Mouse (Mus musculus) midbrain, embryonic 13.5 days (tissue): ENCODE data around the gene Pcgf2. TPM values are rescaled to one million over a fixed set of nuclear protein-coding genes. Genes with fewer than 3 reads are reported as not detected.

Source experiments
- ATAC-seq: fragments of 200-750 bp; cut with Nextera tagmentation; 2 replicates; pipeline ENCODE4 v1.8.0; 2017; ENCODE audit warnings: mild to moderate bottlenecking, moderate TSS enrichment, moderate library complexity
- H3K27ac ChIP-seq: fragments of 300-500 bp; sonication (generic); 2 replicates; pipeline ENCODE4 v1.5.1; 2015; ENCODE audit warnings: inconsistent platforms, mild to moderate bottlenecking, moderate library complexity
- H3K27me3 ChIP-seq: fragments of 300-500 bp; sonication (generic); 2 replicates; pipeline ENCODE4 v1.6.1; 2015; ENCODE audit warnings: mild to moderate bottlenecking, inconsistent platforms
- H3K36me3 ChIP-seq: fragments of 300-500 bp; sonication (generic); 2 replicates; pipeline ENCODE4 v1.6.1; 2015; ENCODE audit warnings: mild to moderate bottlenecking, inconsistent platforms
- H3K4me1 ChIP-seq: fragments of 300-500 bp; sonication (generic); replicated peaks from 2 replicates; pipeline ENCODE4 v1.6.1; 2015; ENCODE audit warnings: inconsistent platforms
- H3K4me2 ChIP-seq: fragments of 300-500 bp; sonication (generic); replicated peaks from 2 replicates; pipeline ENCODE4 v1.6.1; 2015; ENCODE audit warnings: moderate library complexity, mild to moderate bottlenecking, inconsistent platforms
- H3K4me3 ChIP-seq: fragments of 300-500 bp; sonication (generic); replicated peaks from 2 replicates; pipeline ENCODE4 v1.5.1; 2015; ENCODE audit warnings: mild to moderate bottlenecking, inconsistent platforms
- H3K9ac ChIP-seq: fragments of 300-500 bp; sonication (generic); replicated peaks from 2 replicates; pipeline ENCODE4 v1.6.1; 2015; ENCODE audit warnings: mild to moderate bottlenecking, inconsistent platforms
- H3K9me3 ChIP-seq: fragments of 300-500 bp; sonication (generic); 2 replicates; pipeline ENCODE4 v1.6.1; 2016; ENCODE audit warnings: mild to moderate bottlenecking, inconsistent platforms
- WGBS: fragments of 180-500 bp; shearing (Covaris S2); methylation state at CpG from one replicate; pipeline ENCODE4 v1.1.7; 2015; 5-methylcytosine and 5-hydroxymethylcytosine counted together
- polyA plus RNA-seq: library from polyadenylated mRNA; unstranded; fragments of >200 nt; fragmentation: Nextera tagmentation; extraction: Ambion mirVana; gene quantifications from 2 replicates; pipeline ENCODE4 v1.2.1, GENCODE M21; 2015

Gene Pcgf2
- polyA plus RNA-seq, 1 experiment from 2014 or later: 25.3 TPM

GRCm38 (mm10) chr11:97686322-97686908, 13.9 kb downstream of the Pcgf2 start:
- no peak overlapping the region for H3K27ac ChIP-seq
- H3K4me2 ChIP-seq: peak overlapping the region; percentile 67
- peak overlapping the region; percentile 35 for H3K4me3 ChIP-seq
- WGBS: 73% methylated on average over 11 of the region's 11 CpGs
- H3K36me3 ChIP-seq: peaks cover 41% of the 10 kb centered on the region
- H3K4me1 ChIP-seq: peaks cover 19% of the 10 kb centered on the region
- H3K9me3 ChIP-seq: no peaks in the 10 kb centered on the region
- 0 out of 2 replicates have a peak, but pooled peaks cover 3% of the 10 kb centered on the region for H3K27me3 ChIP-seq
- peak overlapping the region; percentile 46 for H3K9ac ChIP-seq
- ATAC-seq: no peak

GRCm38 (mm10) chr11:97685613-97686321, 14.5 kb downstream of the Pcgf2 start, which contains the start of gene Cisd3:
TSS of gene Cisd3 (plus strand) at chr11:97685826.
- H3K27ac ChIP-seq: 0 out of 2 replicates have a peak within 1 kb of the TSS, but pooled peaks have one; percentile 14
- peaks cover 40% of the 10 kb centered on the region for H3K36me3 ChIP-seq
- peak within 1 kb of the TSS; percentile 35 for H3K4me3 ChIP-seq
- 1% methylated on average over 40 of the region's 43 CpGs for WGBS
- H3K9ac ChIP-seq: peak within 1 kb of the TSS; percentile 46
- peak within 1 kb of the TSS; percentile 67 for H3K4me2 ChIP-seq
- ATAC-seq: peak; percentile 63
- peaks cover 19% of the 10 kb centered on the region for H3K4me1 ChIP-seq
- H3K9me3 ChIP-seq: no peaks in the 10 kb centered on the region
- 0 out of 2 replicates have a peak, but pooled peaks cover 3% of the 10 kb centered on the region for H3K27me3 ChIP-seq

GRCm38 (mm10) chr11:97684766-97685165, 15.5 kb downstream of the Pcgf2 start:
- no peak for ATAC-seq
- Histone ChIP-seq H3K9ac (peak overlapping the region; percentile 30; the same call in 1 of the 2 replicates), H3K27ac (0 out of 2 replicates have a peak overlapping the region, but pooled peaks have one; percentile 14), H3K27me3 (0 out of 2 replicates have a peak, but pooled peaks cover 3% of the 10 kb centered on the region), H3K4me2 (peak overlapping the region; percentile 67; the same call in 1 of the 2 replicates), H3K36me3 (peaks cover 41% of the 10 kb centered on the region), H3K4me1 (peaks cover 26% of the 10 kb centered on the region), H3K4me3 (no peak overlapping the region), H3K9me3 (no peaks in the 10 kb centered on the region)
- WGBS: 33% methylated on average over 7 of the region's 7 CpGs

DNA sequence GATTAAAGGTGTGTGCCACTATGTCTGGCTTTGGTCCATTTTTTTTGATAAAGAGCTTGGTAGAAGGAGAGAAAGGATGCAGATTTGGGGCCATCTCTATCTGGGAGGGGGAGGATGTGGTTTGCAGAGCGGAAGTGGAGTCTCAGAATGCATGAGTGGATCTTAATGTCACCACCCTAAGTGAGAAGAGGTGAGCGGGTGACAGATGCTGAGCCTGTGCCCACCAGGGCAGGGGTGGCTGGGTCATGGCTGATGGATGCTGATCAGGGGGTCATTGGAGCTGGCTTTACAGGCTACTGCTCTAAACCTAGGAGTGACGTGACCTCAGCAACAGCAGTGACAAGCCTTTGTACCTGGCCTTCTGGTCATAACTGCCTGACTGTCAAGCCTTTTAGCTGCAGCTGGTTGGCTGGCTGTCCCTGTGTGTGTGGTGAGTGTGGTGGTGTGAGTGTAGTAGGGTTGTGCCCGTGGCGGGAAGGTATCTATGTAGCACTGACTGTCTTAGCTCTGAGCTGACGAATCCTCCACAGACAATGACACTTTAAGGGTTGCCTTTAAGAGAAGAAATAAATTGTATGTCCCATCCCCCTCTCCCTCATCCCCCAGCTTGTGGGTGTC, 16.1 kb downstream of the Pcgf2 start:
- Histone ChIP-seq H3K9ac (no peak overlapping the region), H3K9me3 (no peaks in the 10 kb centered on the region), H3K4me2 (no peak overlapping the region), H3K27ac (no peak overlapping the region), H3K36me3 (peaks cover 43% of the 10 kb centered on the region), H3K27me3 (0 out of 2 replicates have a peak, but pooled peaks cover 3% of the 10 kb centered on the region), H3K4me3 (no peak overlapping the region), H3K4me1 (peaks cover 26% of the 10 kb centered on the region)
- no peak for ATAC-seq
- WGBS: 82% methylated on average over 6 of the region's 6 CpGs

DNA sequence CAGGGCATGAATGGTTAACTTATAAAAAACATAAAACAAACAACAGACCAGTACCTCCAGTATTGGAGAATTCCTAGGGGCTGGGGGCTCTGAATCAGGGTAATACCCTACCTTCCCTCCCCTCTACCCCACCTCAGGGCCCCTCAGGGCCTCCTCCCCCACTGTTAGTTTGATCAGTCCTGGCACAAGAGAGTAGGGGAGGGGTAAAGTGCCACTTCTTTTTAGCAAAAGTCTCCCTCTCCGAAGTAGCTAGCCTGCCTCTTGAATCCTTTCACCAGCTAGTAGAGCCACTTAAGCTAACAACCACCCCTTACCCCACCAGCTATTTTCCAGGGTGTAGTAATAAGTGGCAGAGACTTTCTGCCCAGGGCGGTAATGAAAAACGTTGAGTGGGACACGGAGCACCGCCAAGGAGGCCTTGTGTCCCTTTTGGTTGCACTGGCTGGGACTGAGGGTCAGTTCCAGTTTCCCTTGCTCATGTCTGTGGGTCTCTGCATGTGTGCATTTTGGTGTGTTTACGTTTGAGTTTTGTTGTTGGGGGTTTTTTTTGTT, 17.7 kb downstream of the Pcgf2 start:
- ATAC-seq: no peak
- no peak overlapping the region for H3K27ac ChIP-seq
- peaks cover 51% of the 10 kb centered on the region for H3K36me3 ChIP-seq
- H3K9ac ChIP-seq: no peak overlapping the region
- no peak overlapping the region for H3K4me3 ChIP-seq
- 0 out of 2 replicates have a peak, but pooled peaks cover 3% of the 10 kb centered on the region for H3K27me3 ChIP-seq
- H3K4me2 ChIP-seq: no peak overlapping the region
- 79% methylated on average over 6 of the region's 6 CpGs for WGBS
- H3K4me1 ChIP-seq: peaks cover 35% of the 10 kb centered on the region
- no peaks in the 10 kb centered on the region for H3K9me3 ChIP-seq

GRCm38 (mm10) chr11:97680430-97680829, 19.9 kb downstream of the Pcgf2 start:
- Histone ChIP-seq H3K36me3 (peaks cover 71% of the 10 kb centered on the region), H3K9me3 (no peaks in the 10 kb centered on the region), H3K4me2 (no peak overlapping the region), H3K27ac (no peak overlapping the region; the same call in 1 of the 2 replicates), H3K27me3 (0 out of 2 replicates have a peak, but pooled peaks cover 4% of the 10 kb centered on the region), H3K4me1 (peaks cover 45% of the 10 kb centered on the region), H3K4me3 (no peak overlapping the region), H3K9ac (no peak overlapping the region)
- ATAC-seq: no peak
- 77% methylated on average over 12 of the region's 12 CpGs for WGBS

- ATAC-seq: no peak
- Histone ChIP-seq H3K27me3 (0 out of 2 replicates have a peak, but pooled peaks cover 4% of the 10 kb centered on the region), H3K36me3 (peaks cover 93% of the 10 kb centered on the region), H3K4me1 (peaks cover 36% of the 10 kb centered on the region), H3K4me3 (no peak overlapping the region), H3K9ac (peak overlapping the region; percentile 28; the same call in 1 of the 2 replicates), H3K4me2 (no peak overlapping the region), H3K27ac (no peak overlapping the region), H3K9me3 (no peaks in the 10 kb centered on the region)
- whole genome bisulfite sequencing: 62% methylated on average over 15 of the region's 15 CpGs
These were observed 22.0 kb downstream of the Pcgf2 start for GRCm38 (mm10) chr11:97678301-97678700.

- no peak for ATAC-seq
- Histone ChIP-seq H3K9me3 (no peaks in the 10 kb centered on the region), H3K4me1 (peaks cover 36% of the 10 kb centered on the region), H3K27ac (peak overlapping the region; percentile 47; the same call in 1 of the 2 replicates), H3K4me2 (no peak overlapping the region), H3K27me3 (0 out of 2 replicates have a peak, but pooled peaks cover 4% of the 10 kb centered on the region), H3K36me3 (peaks cover 97% of the 10 kb centered on the region), H3K9ac (peak overlapping the region; percentile 28; the same call in 1 of the 2 replicates), H3K4me3 (no peak overlapping the region)
- WGBS: 28% methylated on average over 8 of the region's 8 CpGs
These were observed 22.5 kb downstream of the Pcgf2 start for GRCm38 (mm10) chr11:97677842-97678241.

DNA sequence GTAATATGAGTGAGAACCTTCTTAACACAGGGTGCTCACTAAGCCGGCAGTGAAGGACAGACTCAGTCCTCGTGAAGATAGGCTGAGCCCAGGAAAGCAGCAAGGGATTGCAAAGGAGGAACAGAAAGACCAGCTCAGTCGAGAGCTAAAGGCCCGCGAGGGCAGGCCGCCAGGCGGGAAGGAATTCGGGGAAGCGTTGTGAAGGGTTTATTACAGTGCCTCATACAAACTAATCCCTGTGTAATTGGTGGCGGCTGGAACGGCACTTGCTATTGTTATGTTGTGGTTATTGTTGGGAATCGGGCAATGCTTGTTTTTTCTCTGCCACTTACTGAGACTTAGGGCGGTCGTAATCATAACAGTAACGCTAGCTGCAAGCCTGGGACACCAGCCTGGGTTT, 22.9 kb downstream of the Pcgf2 start:
- Histone ChIP-seq H3K27me3 (0 out of 2 replicates have a peak, but pooled peaks cover 4% of the 10 kb centered on the region), H3K4me2 (no peak overlapping the region), H3K36me3 (peaks cover 98% of the 10 kb centered on the region), H3K9ac (no peak overlapping the region), H3K4me3 (no peak overlapping the region), H3K27ac (peak overlapping the region; percentile 47), H3K4me1 (peaks cover 36% of the 10 kb centered on the region), H3K9me3 (no peaks in the 10 kb centered on the region)
- ATAC-seq: no peak
- 16% methylated on average over 15 of the region's 15 CpGs for WGBS

DNA sequence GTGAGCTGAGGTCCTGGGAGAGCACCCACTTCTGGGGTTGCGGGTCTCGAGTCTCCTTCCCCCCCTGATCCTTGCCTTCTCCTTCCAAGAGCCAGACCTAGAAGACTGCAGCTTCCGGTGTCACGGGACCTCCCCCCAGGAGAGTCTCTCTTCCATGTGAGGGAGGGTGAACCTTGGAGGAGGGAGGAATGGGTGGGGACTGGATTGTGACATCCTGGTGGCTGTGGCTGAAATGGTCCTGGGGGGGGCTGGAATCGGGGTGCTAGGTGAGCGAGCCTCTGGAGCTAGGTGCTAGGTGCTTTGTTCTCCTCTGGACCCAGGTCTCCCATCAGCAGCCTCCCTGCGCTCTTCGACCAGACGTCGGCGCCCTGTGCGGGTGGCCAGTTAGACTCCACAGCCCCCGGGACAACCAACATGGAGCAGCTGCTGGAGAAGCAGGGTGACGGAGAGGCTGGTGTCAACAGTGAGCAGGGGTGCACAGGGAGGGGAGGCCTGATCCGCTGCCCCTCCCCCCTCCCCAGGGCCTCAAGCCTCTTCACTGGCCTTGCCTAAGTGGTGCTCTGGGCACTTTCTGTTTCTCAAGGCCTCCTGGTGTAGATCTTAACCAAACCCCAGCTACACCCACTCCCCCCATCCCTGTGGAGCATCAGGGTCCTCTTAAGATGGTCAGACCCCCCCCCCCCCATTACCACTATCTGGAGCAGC, 24.1 kb downstream of the Pcgf2 start:
- H3K27me3 ChIP-seq: 0 out of 2 replicates have a peak, but pooled peaks cover 4% of the 10 kb centered on the region
- ATAC-seq: 0 out of 2 replicates have a peak, but pooled peaks have one; percentile 10
- H3K36me3 ChIP-seq: peaks cover 98% of the 10 kb centered on the region
- 75% methylated on average over 15 of the region's 15 CpGs for WGBS
- H3K9me3 ChIP-seq: no peaks in the 10 kb centered on the region
- no peak overlapping the region for H3K4me2 ChIP-seq
- no peak overlapping the region for H3K27ac ChIP-seq
- H3K4me3 ChIP-seq: no peak overlapping the region
- peaks cover 36% of the 10 kb centered on the region for H3K4me1 ChIP-seq
- 0 out of 2 replicates have a peak overlapping the region, but pooled peaks have one; percentile 21 for H3K9ac ChIP-seq

- Histone ChIP-seq H3K4me3 (no peak overlapping the region), H3K27me3 (0 out of 2 replicates have a peak, but pooled peaks cover 4% of the 10 kb centered on the region), H3K4me2 (no peak overlapping the region), H3K4me1 (peaks cover 51% of the 10 kb centered on the region), H3K27ac (no peak overlapping the region), H3K36me3 (peaks cover 99% of the 10 kb centered on the region), H3K9me3 (no peaks in the 10 kb centered on the region), H3K9ac (no peak overlapping the region)
- whole genome bisulfite sequencing: 79% methylated on average over 11 of the region's 11 CpGs
- no peak for ATAC-seq
These were observed 27.1 kb downstream of the Pcgf2 start for GRCm38 (mm10) chr11:97673148-97673547.
